Mouse (Mus musculus) MEL (cell line): ENCODE data around the gene Tpst2. TPM values are rescaled to one million over a fixed set of nuclear protein-coding genes. Genes with fewer than 3 reads are reported as not detected.

Experiments
- DNase-seq: peaks from one replicate; pipeline ENCODE4 v3.0.0; 2011; ENCODE audit warnings: low read depth, low spot score
- H3K27ac ChIP-seq: 2 replicates; pipeline ENCODE4 v1.5.1; 2012; ENCODE audit warnings: low read depth, mild to moderate bottlenecking, control low read depth, low read length, moderate library complexity; ENCODE audit not compliant: control insufficient read depth
- H3K27me3 ChIP-seq, 2 experiments: fragments of 150-350 bp in 1 of 2; sonication (generic) in 1 of 2; 2 replicates each; pipeline ENCODE4 v1.6.1; 2012; ENCODE audit warnings: low read length in 2 of 2, mild to moderate bottlenecking in 2 of 2, improper control_type of control experiment in 1 of 2, moderate library complexity in 1 of 2; ENCODE audit not compliant: insufficient read depth in 2 of 2, control insufficient read depth in 1 of 2
- H3K36me3 ChIP-seq, 2 experiments: 2 replicates each; pipeline ENCODE4 v1.6.1; 2012 to 2014; ENCODE audit warnings: low read length in 2 of 2, improper control_type of control experiment in 1 of 2, inconsistent platforms in 1 of 2, mild to moderate bottlenecking in 1 of 2; ENCODE audit not compliant: insufficient read depth in 2 of 2, control insufficient read depth in 1 of 2
- H3K4me1 ChIP-seq, 2 experiments: fragments of 150-350 bp in 1 of 2; sonication (generic) in 1 of 2; 2 replicates each; pipeline ENCODE4 v1.6.1; 2012; ENCODE audit warnings: low read length in 2 of 2, improper control_type of control experiment in 1 of 2, mild to moderate bottlenecking in 1 of 2; ENCODE audit not compliant: insufficient read depth in 2 of 2, control insufficient read depth in 1 of 2
- H3K4me3 ChIP-seq, 2 experiments: fragments of 150-350 bp in 1 of 2; sonication (generic) in 1 of 2; 2 replicates each; pipeline ENCODE4 v1.5.1; 2012; ENCODE audit warnings: low read depth in 2 of 2, low read length in 2 of 2, mild to moderate bottlenecking in 2 of 2, moderate library complexity in 2 of 2, control low read depth in 1 of 2, improper control_type of control experiment in 1 of 2; ENCODE audit not compliant: control insufficient read depth in 1 of 2, insufficient read depth in 1 of 2
- H3K79me2 ChIP-seq: 2 replicates; pipeline ENCODE4 v1.6.1; 2012; ENCODE audit warnings: mild to moderate bottlenecking, low read length, moderate library complexity; ENCODE audit not compliant: control insufficient read depth, poor library complexity, insufficient read depth
- H3K9ac ChIP-seq: 2 replicates; pipeline ENCODE4 v1.6.1; 2012; ENCODE audit warnings: low read depth, mild to moderate bottlenecking, control low read depth, low read length, moderate library complexity; ENCODE audit not compliant: control insufficient read depth, poor library complexity, severe bottlenecking
- H3K9me3 ChIP-seq: fragments of 150-350 bp; sonication (generic); replicated peaks from 2 replicates; pipeline ENCODE4 v1.6.1; 2012; ENCODE audit warnings: mild to moderate bottlenecking, low read length, improper control_type of control experiment, moderate library complexity; ENCODE audit not compliant: insufficient read depth
- EP300 ChIP-seq, 2 experiments: IDR thresholded peaks; 2 replicates each; pipeline ENCODE4 v1.6.1; 2011; ENCODE audit warnings: improper control_type of control experiment in 2 of 2, low read length in 2 of 2, low read depth in 1 of 2, mild to moderate bottlenecking in 1 of 2
- GATA1 ChIP-seq: IDR thresholded peaks from 2 replicates; pipeline ENCODE4 v1.6.1; 2011; ENCODE audit warnings: low read depth, low read length, improper control_type of control experiment
- MAFK ChIP-seq: IDR thresholded peaks from 2 replicates; pipeline ENCODE4 v1.6.1; 2011; ENCODE audit warnings: low read depth, mild to moderate bottlenecking, low read length, improper control_type of control experiment, borderline replicate concordance
- MAZ ChIP-seq: IDR thresholded peaks from 2 replicates; pipeline ENCODE4 v1.6.1; 2012; ENCODE audit warnings: low read depth, mild to moderate bottlenecking, inconsistent platforms, low read length, improper control_type of control experiment
- MYB ChIP-seq: IDR thresholded peaks from 2 replicates; pipeline ENCODE4 v1.6.1; 2011; ENCODE audit warnings: mild to moderate bottlenecking, low read depth, low read length, improper control_type of control experiment
- NRF1 ChIP-seq: IDR thresholded peaks from 2 replicates; pipeline ENCODE4 v1.6.1; 2014; ENCODE audit warnings: low read depth, mild to moderate bottlenecking, inconsistent platforms, low read length, improper control_type of control experiment, moderate library complexity; ENCODE audit not compliant: poor library complexity, insufficient read depth, severe bottlenecking
- RAD21 ChIP-seq: IDR thresholded peaks from 2 replicates; pipeline ENCODE4 v1.6.1; 2011; ENCODE audit warnings: mild to moderate bottlenecking, low read depth, low read length, improper control_type of control experiment
- RCOR1 ChIP-seq: IDR thresholded peaks from 2 replicates; pipeline ENCODE4 v1.6.1; 2012; ENCODE audit warnings: low read depth, mild to moderate bottlenecking, inconsistent platforms, low read length, improper control_type of control experiment
- UBTF ChIP-seq: IDR thresholded peaks from 2 replicates; pipeline ENCODE4 v1.6.1; 2012; ENCODE audit warnings: low read depth, mild to moderate bottlenecking, inconsistent platforms, low read length, improper control_type of control experiment, moderate library complexity, borderline replicate concordance; ENCODE audit not compliant: insufficient read depth
- USF2 ChIP-seq, 2 experiments: IDR thresholded peaks; 2 replicates each; pipeline ENCODE4 v1.6.1; 2011 to 2012; ENCODE audit warnings: improper control_type of control experiment in 2 of 2, low read length in 2 of 2, borderline replicate concordance in 1 of 2, inconsistent platforms in 1 of 2, low read depth in 1 of 2, mild to moderate bottlenecking in 1 of 2; ENCODE audit not compliant: insufficient read depth in 1 of 2
- polyA plus RNA-seq, 2 experiments: library from polyadenylated mRNA; stranded (reverse) in 1 of 2; unstranded in 1 of 2; fragments of >175 nt in 1 of 2; fragments of >200 nt in 1 of 2; gene quantifications; 2 replicates each; pipeline versions ENCODE4 v1.2.1 to v1.2.4; 2012; ENCODE audit warnings: low replicate concordance in 2 of 2, low read depth in 1 of 2; ENCODE audit not compliant: insufficient read length in 2 of 2, insufficient read depth in 1 of 2, missing spikeins in 1 of 2
- total RNA-seq: library from RNA; depleted of rRNA; stranded (reverse); fragments of 300-350 nt; gene quantifications from 2 replicates; pipeline ENCODE4 v1.2.3, GENCODE M21; 2012

Gene Tpst2
- total and polyA plus RNA-seq, 3 experiments, result 57.8 to 86.1 TPM; not detected in 1

GRCm38 (mm10) chr5:112305842-112306241, 29.4 kb downstream of the Tpst2 start:
- Histone ChIP-seq H3K9ac (no peak overlapping the region), H3K79me2 (peaks cover 1% of the 10 kb centered on the region; the same call in 1 of the 2 replicates), H3K9me3 (no peaks in the 10 kb centered on the region), H3K4me1 (no peaks in the 10 kb centered on the region), H3K27me3 (no peaks in the 10 kb centered on the region), H3K27ac (no peak overlapping the region), H3K36me3 (no peaks in the 10 kb centered on the region; a peak in 2 of 4 replicates), H3K4me3 (no peak overlapping the region)
- DNase-seq, result no peak
- TF ChIP-seq UBTF, result no peak
- TF ChIP-seq MAFK, result no peak
- TF ChIP-seq RAD21, result no peak
- TF ChIP-seq, all 39 proteins: peak for 0

GRCm38 (mm10) chr5:112313222-112313885, 36.9 kb downstream of the Tpst2 start:
- no peaks in the 10 kb centered on the region for H3K79me2 ChIP-seq
- H3K4me1 ChIP-seq, result no peaks in the 10 kb centered on the region
- no peaks in the 10 kb centered on the region for H3K27me3 ChIP-seq
- no peak overlapping the region for H3K4me3 ChIP-seq
- H3K27ac ChIP-seq, result no peak overlapping the region
- TF ChIP-seq USF2 (IDR thresholded peaks at IDR 0.05; ENCODE audit: borderline replicate concordance in 1 of 2, insufficient read depth in 1 of 2, low read depth in 1 of 2, low read length in 2 of 2) (no peak), GATA1 (no peak), NRF1 (no peak), MAZ (no peak), EP300 (IDR thresholded peaks at IDR 0.05; ENCODE audit: low read depth in 1 of 2, low read length in 2 of 2) (no peak)
- no peaks in the 10 kb centered on the region for H3K9me3 ChIP-seq
- DNase-seq, result no peak
- H3K9ac ChIP-seq, result no peak overlapping the region
- H3K36me3 ChIP-seq, result no peaks in the 10 kb centered on the region; a peak in 2 of 4 replicates

GRCm38 (mm10) chr5:112316468-112316867, 40.0 kb downstream of the Tpst2 start:
- Histone ChIP-seq H3K27ac (no peak overlapping the region), H3K27me3 (no peaks in the 10 kb centered on the region), H3K9me3 (no peaks in the 10 kb centered on the region), H3K4me3 (no peak overlapping the region), H3K36me3 (no peaks in the 10 kb centered on the region), H3K79me2 (no peaks in the 10 kb centered on the region), H3K4me1 (no peaks in the 10 kb centered on the region), H3K9ac (no peak overlapping the region)
- TF ChIP-seq RCOR1 (no peak), MYB (no peak)
- no peak for DNase-seq
